Mouse (Mus musculus) gonadal fat pad, adult 2 months (tissue): ENCODE data around the gene Mep1a. TPM values are rescaled to one million over a fixed set of nuclear protein-coding genes. Genes with fewer than 3 reads are reported as not detected.

Source experiments
- DNase-seq: peaks from one replicate; pipeline ENCODE4 v3.0.0-alpha.2; 2012; ENCODE audit warnings: low read depth
- polyA plus RNA-seq: library from polyadenylated mRNA; depleted of rRNA; stranded (reverse); fragments of >200 nt; gene quantifications from 2 replicates; pipeline ENCODE4 v1.2.3, GENCODE M21; 2012; rRNA removed

Mep1a gene
- polyA plus RNA-seq, 1 experiment: 5.3 TPM

DNA sequence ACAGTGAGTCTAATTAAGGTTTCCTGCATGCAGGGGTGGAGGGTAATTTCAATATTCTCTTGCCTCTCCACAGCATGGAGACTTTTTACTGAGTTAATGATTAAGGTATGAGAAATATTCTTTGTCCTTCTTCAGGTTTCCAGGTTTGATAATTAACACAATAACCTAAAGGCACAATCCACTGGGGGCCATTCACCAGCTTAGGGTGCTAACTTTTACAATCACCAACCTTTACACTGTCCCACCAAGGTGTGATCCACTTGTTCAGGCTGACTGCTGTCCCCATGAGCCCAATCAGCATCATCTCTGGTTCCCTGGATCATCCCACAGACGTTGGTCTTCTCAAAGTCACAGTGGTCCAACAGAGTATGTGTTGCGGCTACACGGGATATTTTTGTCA, 16.6 kb downstream of the Mep1a start:
- no peak for DNase-seq

DNA sequence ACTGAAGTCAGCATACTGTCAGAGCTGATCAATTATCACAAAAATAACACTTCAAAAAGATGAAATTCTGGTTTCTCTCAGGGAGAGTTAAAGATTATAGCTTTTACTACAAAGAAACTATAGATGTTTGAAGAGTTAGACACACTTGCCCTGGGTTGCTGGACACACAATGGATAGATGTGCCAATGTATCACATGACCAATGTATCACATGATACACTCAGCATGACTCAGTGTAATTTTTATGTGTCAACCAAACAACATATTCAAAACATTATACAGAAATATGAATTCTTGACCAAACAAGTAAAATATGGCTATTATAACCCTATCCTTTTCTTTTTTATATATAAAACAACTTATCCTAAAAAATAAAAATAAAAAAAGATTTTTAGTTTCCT, 25.0 kb downstream of the Mep1a start:
- no peak for DNase-seq

DNA sequence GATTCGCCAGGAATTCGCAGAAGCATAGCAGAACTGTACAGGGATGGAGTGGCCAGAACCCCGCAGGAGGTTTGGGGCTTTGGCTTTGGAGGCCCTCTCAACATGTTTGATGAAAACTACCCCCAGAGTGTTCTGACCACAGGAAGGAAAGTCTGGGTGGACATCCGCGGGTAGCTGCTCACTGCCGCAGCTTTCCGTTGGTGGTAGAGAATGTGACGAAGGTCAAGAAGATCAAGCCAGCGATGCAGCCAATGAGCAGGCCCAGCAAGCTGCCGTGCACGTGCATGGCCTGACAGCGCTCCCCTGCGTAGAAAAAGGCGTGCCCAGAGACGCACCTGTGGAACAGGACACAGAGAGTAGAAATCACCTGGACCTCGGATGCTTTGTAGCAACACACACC, 27.8 kb downstream of the Mep1a start:
- DNase-seq: no peak

DNA sequence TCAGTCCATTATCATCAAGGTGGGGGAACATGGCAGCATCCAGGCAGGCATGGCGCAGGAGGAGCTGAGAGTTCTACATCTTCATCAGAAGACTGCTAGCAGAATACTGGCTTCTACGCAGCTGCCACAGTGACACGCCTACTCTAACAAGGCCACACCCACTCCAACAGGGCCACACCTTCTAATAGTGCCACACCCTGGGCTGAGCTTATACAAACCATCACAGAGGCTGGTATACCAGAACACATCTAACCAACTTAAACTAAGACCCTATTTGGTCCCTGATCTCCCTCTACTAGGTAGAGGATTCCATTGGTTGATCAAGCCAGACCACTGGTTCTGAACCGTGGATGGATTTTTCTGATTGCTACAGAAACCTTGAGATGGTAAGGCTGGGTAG, 30.1 kb downstream of the Mep1a start:
- no peak for DNase-seq

DNA sequence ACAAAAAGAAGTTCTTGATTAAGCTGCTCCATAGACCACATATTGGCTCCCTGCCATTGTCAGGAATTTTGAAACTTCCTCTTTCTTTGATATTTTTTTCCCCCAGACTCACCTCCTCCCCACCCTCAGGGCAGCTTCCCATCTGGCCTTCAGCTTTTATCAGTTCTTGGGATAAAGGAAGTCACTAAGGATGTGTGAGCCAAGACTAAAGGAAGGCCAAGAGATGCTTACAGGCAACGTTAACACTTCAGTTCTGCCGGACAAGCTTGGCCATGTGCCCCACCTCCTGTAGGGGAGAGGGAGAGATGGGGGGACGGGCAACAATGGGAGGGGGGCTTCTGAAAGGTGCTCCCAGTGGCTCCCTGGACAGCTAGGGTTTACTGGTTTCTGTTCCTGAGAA, 32.6 kb downstream of the Mep1a start:
- DNase-seq: no peak

DNA sequence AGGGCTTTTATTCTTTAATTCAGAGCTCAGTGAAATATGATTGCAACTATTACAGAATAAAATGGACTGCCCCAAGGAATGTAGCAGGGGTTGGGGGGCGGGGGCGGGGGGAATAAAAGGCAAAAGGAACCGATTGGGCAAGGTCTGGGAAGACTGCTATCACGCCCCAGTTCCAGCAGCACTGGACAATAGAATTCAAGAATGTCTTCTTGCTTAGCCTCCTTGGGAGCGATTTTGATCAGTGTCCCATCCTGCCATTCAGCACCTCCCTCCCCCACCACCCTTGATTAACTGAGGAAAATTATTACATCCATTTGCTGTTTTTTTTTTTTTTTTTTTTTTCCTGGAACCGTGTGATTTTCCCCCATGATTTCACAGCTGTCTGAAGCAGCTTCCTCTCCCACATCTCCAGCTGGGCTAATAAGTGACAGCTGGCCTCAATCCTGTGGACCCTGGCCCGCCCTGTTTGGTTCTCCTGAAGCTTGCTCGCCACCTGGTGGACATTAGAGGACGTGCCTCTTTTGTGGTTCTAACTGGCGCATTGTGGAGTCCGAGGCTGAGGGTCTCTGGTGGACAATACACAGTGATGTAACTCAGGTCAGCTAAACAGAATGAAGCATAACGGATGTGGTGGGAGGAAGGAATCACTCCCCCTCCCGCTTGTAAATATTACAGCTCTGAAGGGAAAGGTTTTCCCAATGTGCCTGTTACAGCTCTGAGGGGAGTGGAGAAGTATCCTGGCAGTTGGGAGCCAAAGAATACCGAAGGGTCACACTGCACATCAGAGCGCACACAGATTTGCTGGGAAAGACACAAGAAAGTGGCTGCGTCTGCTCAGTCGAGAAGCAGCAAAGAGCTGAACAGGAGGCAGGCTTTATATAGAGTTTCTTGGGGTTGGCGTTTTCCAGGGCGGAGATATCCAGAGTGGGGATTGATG, 42.1 kb downstream of the Mep1a start:
- DNase-seq: no peak

DNA sequence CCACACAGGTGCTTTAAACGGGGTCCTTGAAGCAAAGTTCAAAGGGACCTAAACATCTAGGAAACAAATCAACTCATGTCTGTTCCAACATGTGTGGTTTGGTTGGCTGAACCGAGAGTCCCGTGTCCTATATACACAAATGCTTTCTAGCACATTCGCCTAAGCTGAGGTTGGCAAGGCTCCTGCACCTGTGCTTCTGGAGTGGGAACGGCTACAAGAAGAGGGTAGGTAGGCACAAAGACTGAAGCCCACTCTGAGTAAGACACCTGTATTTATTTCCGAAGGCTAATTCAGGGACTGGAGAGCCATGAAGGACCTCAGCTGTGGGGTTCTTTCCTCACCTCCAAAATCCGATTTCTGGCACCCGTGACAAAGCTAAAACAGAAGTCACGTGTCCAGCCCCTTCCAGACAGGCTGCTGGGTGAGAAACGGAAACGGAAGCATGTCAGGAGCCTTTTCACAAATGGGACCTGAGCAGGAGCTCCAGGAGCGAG, 42.8 kb downstream of the Mep1a start:
- DNase-seq: no peak

DNA sequence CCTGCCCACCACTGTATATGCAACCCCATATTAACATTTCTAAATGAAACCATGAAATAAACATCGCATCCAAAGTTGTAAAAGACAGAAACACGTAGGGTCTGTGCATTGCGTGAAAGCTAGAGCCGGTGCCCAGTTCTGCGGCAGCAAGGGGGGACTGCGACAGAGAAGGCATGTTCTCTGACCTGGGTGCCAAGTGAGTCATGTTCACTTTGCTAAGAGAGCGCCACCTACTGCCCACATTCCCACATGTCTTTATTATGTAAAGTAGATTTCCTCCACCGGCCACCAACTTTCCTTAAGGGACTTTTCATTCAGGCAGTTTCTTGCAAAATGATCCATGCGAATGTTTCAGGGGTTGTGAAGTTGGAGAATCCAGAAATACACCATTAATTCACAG, 44.0 kb downstream of the Mep1a start:
- peak; percentile 4 for DNase-seq

DNA sequence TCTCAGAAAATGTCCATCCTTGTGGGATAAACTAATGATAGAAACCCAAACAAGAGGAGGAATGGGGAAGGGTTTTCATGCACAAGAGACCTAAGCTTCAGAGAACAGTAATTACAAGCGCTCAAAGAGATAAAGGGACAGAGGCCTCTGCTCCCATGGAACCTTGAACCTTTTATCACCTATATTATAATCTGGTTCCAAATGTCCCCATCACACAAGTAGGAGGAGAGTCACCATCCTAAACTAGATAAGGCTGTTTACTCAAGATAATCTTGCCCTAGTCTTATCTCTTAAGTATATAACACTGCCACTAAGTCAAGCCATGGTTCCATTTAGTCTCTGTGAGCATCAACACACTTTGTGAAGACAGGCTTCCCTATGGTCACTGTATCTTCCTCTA, 51.4 kb downstream of the Mep1a start:
- DNase-seq: no peak

DNA sequence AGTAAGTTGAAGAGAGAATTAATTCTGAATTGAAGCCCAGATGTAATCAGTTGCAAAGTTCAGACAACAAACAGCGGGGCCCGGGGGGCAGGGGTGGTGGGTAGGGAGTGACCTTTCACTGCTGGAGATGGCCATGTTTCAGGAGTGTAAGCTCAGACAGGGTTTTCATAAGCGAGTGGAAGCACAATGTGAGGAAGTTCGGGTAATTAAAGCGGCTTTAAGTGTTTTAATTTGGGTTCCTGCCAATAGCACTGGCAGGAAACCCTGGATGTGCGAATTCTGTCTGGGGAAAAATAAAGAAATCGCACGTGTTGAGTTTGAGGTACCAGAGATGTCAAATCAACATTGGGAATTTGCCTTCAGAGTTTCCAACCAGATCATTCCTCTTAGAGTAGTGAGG, 68.1 kb downstream of the Mep1a start:
- no peak for DNase-seq

DNA sequence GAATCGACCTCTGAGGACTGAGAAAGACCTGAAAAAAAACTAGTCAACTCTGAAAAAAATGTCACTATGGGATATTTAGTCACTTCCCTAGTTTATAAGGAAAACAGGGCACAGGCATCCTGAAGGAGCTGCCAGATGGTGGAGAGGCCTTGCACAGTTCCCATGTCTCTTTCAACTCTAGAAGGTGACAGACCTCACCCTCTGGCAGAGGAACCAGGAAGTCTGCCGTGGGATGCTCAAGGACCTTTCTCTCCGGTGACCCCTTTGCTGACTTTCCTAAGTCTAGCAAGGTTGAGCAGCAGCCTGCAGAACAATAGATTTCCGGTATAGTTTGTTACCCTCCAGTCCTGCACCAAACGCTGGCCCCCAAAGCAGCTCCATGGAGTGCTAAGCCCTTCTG, 70.9 kb downstream of the Mep1a start:
- DNase-seq: no peak

Other genes starting within 250 kb of the Mep1a start
- 0.24 and 1.9 TPM in 2 replicates for gene Adgrf1, start 232.5 kb downstream of the Mep1a start, polyA plus RNA-seq
- gene Adgrf5, start 142.4 kb downstream of the Mep1a start, polyA plus RNA-seq: 52.3 and 56.0 TPM in 2 replicates
- gene Ankrd66, start 40.8 kb upstream of the Mep1a start, polyA plus RNA-seq: 0.96 and 1.2 TPM in 2 replicates
- 33.6 and 49.6 TPM in 2 replicates for gene Pla2g7, start 65.3 kb upstream of the Mep1a start, polyA plus RNA-seq
- gene Tdrd6, start 127.5 kb upstream of the Mep1a start, polyA plus RNA-seq: 0.30 and 0.47 TPM in 2 replicates
- gene Slc25a27, start 164.4 kb upstream of the Mep1a start, polyA plus RNA-seq: 3.5 and 4.2 TPM in 2 replicates
- 3.0 and 3.5 TPM in 2 replicates for gene Cyp39a1, start 164.6 kb upstream of the Mep1a start, polyA plus RNA-seq